Mouse (Mus musculus): ENCODE results near the gene Thap7.

DNA sequence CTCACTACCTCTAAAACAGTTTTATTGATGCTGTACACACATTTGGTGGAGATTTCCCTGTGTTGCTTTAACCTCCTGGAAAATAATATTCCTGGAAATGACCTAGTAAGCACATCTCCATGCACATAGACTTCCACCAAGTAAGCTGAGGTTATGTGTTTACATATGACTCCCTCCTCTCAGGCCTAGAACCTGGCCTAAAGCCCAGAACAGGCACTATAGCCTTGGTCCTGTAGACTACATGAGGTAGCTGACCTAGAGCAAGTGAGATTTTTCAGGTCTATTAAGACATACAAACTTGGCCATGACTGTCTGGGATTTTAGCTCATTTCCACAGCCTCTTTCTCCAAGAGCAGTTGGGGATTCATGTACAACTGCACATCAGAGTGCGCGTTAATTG, 20.8 kb downstream of the Thap7 start:
- no peak for TF ChIP-seq CTCF (IDR thresholded peaks at IDR 0.05; ENCODE audit: borderline replicate concordance, extremely low read depth, insufficient read depth, insufficient read length)
- no peak for TF ChIP-seq POLR2A (IDR thresholded peaks at IDR 0.05; ENCODE audit: borderline replicate concordance, extremely low read depth, insufficient read depth, insufficient read length, poor library complexity, severe bottlenecking)
